Mouse (Mus musculus) kidney, embryonic 14.5 days (tissue): ENCODE data around the gene Prr14. TPM values are rescaled to one million over a fixed set of nuclear protein-coding genes. Genes with fewer than 3 reads are reported as not detected.
"Not testable (repeated sequence)": the region's sequence is repeated elsewhere in the genome, so short reads cannot be mapped to it uniquely, and the experiment has no call there.

Source experiments
- ATAC-seq: fragments of 200-750 bp; cut with Nextera tagmentation; 2 replicates; pipeline ENCODE4 v1.8.0; 2017; ENCODE audit warnings: moderate number of reproducible peaks, mild to moderate bottlenecking, moderate TSS enrichment, moderate library complexity; ENCODE audit not compliant: low FRiP score, low TSS enrichment
- H3K27ac ChIP-seq: fragments of 300-500 bp; sonication (generic); 2 replicates; pipeline ENCODE4 v1.5.1; 2014; ENCODE audit warnings: low read depth, mild to moderate bottlenecking, low read length, moderate library complexity, mixed read lengths
- H3K27me3 ChIP-seq: fragments of 300-500 bp; sonication (generic); 2 replicates; pipeline ENCODE4 v1.6.1; 2014; ENCODE audit warnings: mild to moderate bottlenecking, low read length; ENCODE audit not compliant: control insufficient read depth, insufficient read depth
- H3K36me3 ChIP-seq: fragments of 300-500 bp; sonication (generic); 2 replicates; pipeline ENCODE4 v1.6.1; 2014; ENCODE audit warnings: low read length, mixed read lengths; ENCODE audit not compliant: control insufficient read depth, insufficient read depth
- H3K4me1 ChIP-seq: fragments of 300-500 bp; sonication (generic); 2 replicates; pipeline ENCODE4 v1.6.1; 2014; ENCODE audit warnings: low read length, mixed read lengths; ENCODE audit not compliant: control insufficient read depth, insufficient read depth
- H3K4me2 ChIP-seq: fragments of 300-500 bp; sonication (generic); replicated peaks from 2 replicates; pipeline ENCODE4 v1.6.1; 2014; ENCODE audit warnings: low read depth, mild to moderate bottlenecking, low read length
- H3K4me3 ChIP-seq: fragments of 300-500 bp; sonication (generic); 2 replicates; pipeline ENCODE4 v1.5.1; 2014; ENCODE audit warnings: mild to moderate bottlenecking, low read length
- H3K9ac ChIP-seq: fragments of 300-500 bp; sonication (generic); 2 replicates; pipeline ENCODE4 v1.6.1; 2014; ENCODE audit warnings: low read depth, mild to moderate bottlenecking, low read length, moderate library complexity
- H3K9me3 ChIP-seq: fragments of 300-500 bp; sonication (generic); 2 replicates; pipeline ENCODE4 v1.6.1; 2016; ENCODE audit warnings: low read length; ENCODE audit not compliant: control insufficient read depth
- WGBS: fragments of 180-500 bp; shearing (Covaris S2); extraction: QIAGEN DNeasy Blood & Tissue Kit; methylation state at CpG from one replicate; pipeline ENCODE4 v1.1.7; 2014; 5-methylcytosine and 5-hydroxymethylcytosine counted together
- polyA plus RNA-seq: library from polyadenylated mRNA; unstranded; fragments of >200 nt; fragmentation: Nextera tagmentation; extraction: Ambion mirVana; gene quantifications from 2 replicates; pipeline ENCODE4 v1.2.1, GENCODE M21; 2014

Prr14 gene
- polyA plus RNA-seq, 1 experiment from 2014 or later: 48.4 TPM

GRCm38 (mm10) chr7:127476855-127477254, 17.4 kb downstream of the Prr14 start:
- Histone ChIP-seq H3K9ac (peak overlapping the region; percentile 96; the same call in 1 of the 2 replicates), H3K27ac (no peak overlapping the region), H3K36me3 (peaks cover 39% of the 10 kb centered on the region), H3K4me3 (peak overlapping the region; percentile 98; the same call in 1 of the 2 replicates), H3K27me3 (no peaks in the 10 kb centered on the region), H3K4me2 (peak overlapping the region; percentile 61), H3K4me1 (peaks cover 21% of the 10 kb centered on the region), H3K9me3 (no peaks in the 10 kb centered on the region)
- 84% methylated on average over 4 of the region's 4 CpGs for WGBS
- no peak for ATAC-seq

GRCm38 (mm10) chr7:127477687-127478634, 18.6 kb downstream of the Prr14 start:
- H3K36me3 ChIP-seq: peaks cover 50% of the 10 kb centered on the region
- peaks cover 12% of the 10 kb centered on the region; the same call in 1 of the 2 replicates for H3K4me1 ChIP-seq
- peak; percentile 95 for ATAC-seq
- no peaks in the 10 kb centered on the region for H3K27me3 ChIP-seq
- peak overlapping the region; percentile 98 for H3K4me3 ChIP-seq
- peak overlapping the region; percentile 96 for H3K9ac ChIP-seq
- H3K27ac ChIP-seq: peak overlapping the region; percentile 98
- WGBS: under 1% methylated on average over 50 of the region's 50 CpGs
- H3K4me2 ChIP-seq: peak overlapping the region; percentile 94
- H3K9me3 ChIP-seq: no peaks in the 10 kb centered on the region

- Histone ChIP-seq H3K4me3 (peak within 1 kb of the TSS; percentile 98), H3K27me3 (no peaks in the 10 kb centered on the region), H3K36me3 (peaks cover 54% of the 10 kb centered on the region), H3K27ac (peak within 1 kb of the TSS; percentile 98), H3K9me3 (no peaks in the 10 kb centered on the region), H3K4me1 (peaks cover 12% of the 10 kb centered on the region; the same call in 1 of the 2 replicates), H3K4me2 (peak within 1 kb of the TSS; percentile 94), H3K9ac (peak within 1 kb of the TSS; percentile 96)
- under 1% methylated on average over 58 of the region's 62 CpGs for WGBS
- ATAC-seq: peak; percentile 84
Measured at GRCm38 (mm10) chr7:127478635-127479317, 19.4 kb downstream of the Prr14 start, which contains the start of gene Fbrs. TSS of gene Fbrs (plus strand) at chr7:127479199.

GRCm38 (mm10) chr7:127479318-127480225, 20.2 kb downstream of the Prr14 start:
- 4% methylated on average over 48 of the region's 48 CpGs for WGBS
- peaks cover 54% of the 10 kb centered on the region for H3K36me3 ChIP-seq

DNA sequence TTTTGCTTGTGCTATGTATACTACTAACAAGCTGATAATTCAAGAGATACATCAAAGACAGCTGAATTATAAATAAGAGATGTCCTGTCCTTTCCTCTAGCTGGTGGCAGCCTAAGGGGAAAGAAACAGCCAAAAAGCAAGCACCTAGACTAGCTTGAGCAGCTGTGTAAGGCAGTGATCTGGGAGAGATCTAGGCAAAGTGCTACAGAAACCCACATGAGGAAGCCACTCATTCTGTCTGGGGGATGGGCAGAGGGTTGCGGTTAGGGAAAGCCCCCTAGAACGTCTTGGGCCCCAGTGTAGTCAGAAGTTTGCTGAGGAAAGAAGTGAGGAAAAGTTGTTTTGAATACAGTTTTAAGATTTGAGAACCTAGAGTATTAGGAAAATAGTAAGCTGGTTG, 20.9 kb downstream of the Prr14 start:
- Histone ChIP-seq H3K36me3 (peaks cover 54% of the 10 kb centered on the region), H3K4me3 (peak overlapping the region; percentile 98), H3K9me3 (no peaks in the 10 kb centered on the region), H3K27ac (no peak overlapping the region), H3K4me1 (peaks cover 12% of the 10 kb centered on the region; the same call in 1 of the 2 replicates), H3K9ac (peak overlapping the region; percentile 96; the same call in 1 of the 2 replicates), H3K4me2 (peak overlapping the region; percentile 94), H3K27me3 (no peaks in the 10 kb centered on the region)
- WGBS: 72% methylated on average over 2 of the region's 2 CpGs
- no peak for ATAC-seq

More at GRCm38 (mm10) chr7:127479318-127480225, 20.2 kb downstream of the Prr14 start:
- Histone ChIP-seq H3K4me3 (peak overlapping the region; percentile 98), H3K4me1 (peaks cover 12% of the 10 kb centered on the region; the same call in 1 of the 2 replicates), H3K9ac (peak overlapping the region; percentile 96), H3K27me3 (no peaks in the 10 kb centered on the region), H3K27ac (peak overlapping the region; percentile 98), H3K4me2 (peak overlapping the region; percentile 94), H3K9me3 (no peaks in the 10 kb centered on the region)
- no peak for ATAC-seq

DNA sequence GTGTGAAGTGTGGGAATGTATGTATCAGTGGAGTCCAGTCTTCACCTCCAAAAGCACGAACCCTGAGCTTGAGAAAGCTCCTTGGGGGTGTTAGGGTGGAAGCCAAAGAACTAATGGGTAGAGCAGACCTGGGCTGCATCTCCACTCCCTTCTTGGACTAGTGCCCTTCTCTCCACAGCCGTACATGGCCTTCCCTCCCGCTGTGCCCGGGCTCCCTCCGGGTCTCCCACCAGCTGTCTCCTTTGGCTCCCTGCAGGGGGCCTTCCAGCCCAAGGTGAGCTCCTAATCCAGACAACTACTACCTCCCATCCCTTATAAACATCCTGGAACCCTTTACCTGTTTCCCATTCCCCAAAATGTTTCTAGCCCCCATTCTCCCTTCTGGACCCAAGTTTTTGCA, 26.0 kb downstream of the Prr14 start:
- 82% methylated on average over 5 of the region's 5 CpGs for whole genome bisulfite sequencing
- H3K4me3 ChIP-seq: no peak overlapping the region
- H3K9me3 ChIP-seq: no peaks in the 10 kb centered on the region
- peaks cover 87% of the 10 kb centered on the region for H3K36me3 ChIP-seq
- ATAC-seq: no peak
- H3K4me1 ChIP-seq: peaks cover 3% of the 10 kb centered on the region; the same call in 1 of the 2 replicates
- H3K27ac ChIP-seq: no peak overlapping the region
- no peak overlapping the region for H3K4me2 ChIP-seq
- no peaks in the 10 kb centered on the region for H3K27me3 ChIP-seq
- no peak overlapping the region for H3K9ac ChIP-seq

- not testable (repeated sequence) for H3K27me3 ChIP-seq, H3K27ac ChIP-seq, H3K4me2 ChIP-seq, ATAC-seq, H3K4me3 ChIP-seq, H3K9ac ChIP-seq, H3K9me3 ChIP-seq, H3K4me1 ChIP-seq
- peaks cover 86% of the 10 kb centered on the region for H3K36me3 ChIP-seq
- 93% methylated on average over 4 of the region's 5 CpGs for WGBS
Measured at GRCm38 (mm10) chr7:127488364-127488763, 29.0 kb downstream of the Prr14 start.

DNA sequence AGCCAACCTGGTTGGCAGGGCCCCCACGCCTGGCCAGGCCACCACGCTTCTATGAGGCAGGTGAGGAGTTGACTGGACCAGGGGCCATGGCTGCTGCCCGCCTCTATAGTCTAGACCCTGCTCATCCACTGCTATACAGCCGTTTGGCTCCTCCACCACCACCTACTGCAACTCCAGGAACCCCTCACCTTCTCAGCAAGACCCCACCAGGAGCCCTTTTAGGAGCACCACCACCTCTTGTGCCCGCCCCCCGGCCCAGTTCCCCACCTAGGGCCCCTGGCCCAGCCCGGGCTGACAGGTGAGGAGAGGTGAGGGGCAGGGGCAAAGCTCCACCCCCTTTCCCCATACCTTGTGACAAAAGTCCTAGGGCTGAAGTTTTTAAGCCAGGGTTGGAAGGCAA, 30.6 kb downstream of the Prr14 start:
- Histone ChIP-seq H3K27ac (no peak overlapping the region), H3K9me3 (no peaks in the 10 kb centered on the region), H3K36me3 (peaks cover 69% of the 10 kb centered on the region), H3K9ac (no peak overlapping the region), H3K4me1 (no peaks in the 10 kb centered on the region), H3K4me3 (no peak overlapping the region), H3K4me2 (no peak overlapping the region), H3K27me3 (no peaks in the 10 kb centered on the region)
- WGBS: 90% methylated on average over 7 of the region's 7 CpGs
- 0 out of 2 replicates have a peak, but pooled peaks have one; percentile 7 for ATAC-seq
